Mouse (Mus musculus) embryonic facial prominence, embryonic 13.5 days (tissue): ENCODE results near the gene Zfp382. TPM values are rescaled to one million over a fixed set of nuclear protein-coding genes. Genes with fewer than 3 reads are reported as not detected.
A peak's percentile ranks its signal among the peaks of the same experiment; 100 is the strongest.

Experiments
- ATAC-seq: fragments of 200-750 bp; cut with Nextera tagmentation; 2 replicates; pipeline ENCODE4 v1.8.0; 2017; ENCODE audit warnings: low read depth; ENCODE audit not compliant: insufficient number of reproducible peaks, insufficient read depth, low FRiP score, low TSS enrichment
- H3K27ac ChIP-seq: fragments of 300-500 bp; sonication (generic); 2 replicates; pipeline ENCODE4 v1.5.1; 2015; ENCODE audit warnings: moderate library complexity, mild to moderate bottlenecking, inconsistent platforms
- H3K27me3 ChIP-seq: fragments of 300-500 bp; sonication (generic); 2 replicates; pipeline ENCODE4 v1.6.1; 2015; ENCODE audit warnings: mild to moderate bottlenecking, inconsistent platforms
- H3K36me3 ChIP-seq: fragments of 300-500 bp; sonication (generic); 2 replicates; pipeline ENCODE4 v1.6.1; 2015; ENCODE audit warnings: mild to moderate bottlenecking, inconsistent platforms
- H3K4me1 ChIP-seq: fragments of 300-500 bp; sonication (generic); 2 replicates; pipeline ENCODE4 v1.6.1; 2015; ENCODE audit warnings: inconsistent platforms
- H3K4me2 ChIP-seq: fragments of 300-500 bp; sonication (generic); 2 replicates; pipeline ENCODE4 v1.6.1; 2015; ENCODE audit warnings: moderate library complexity, mild to moderate bottlenecking, inconsistent platforms
- H3K4me3 ChIP-seq: fragments of 300-500 bp; sonication (generic); 2 replicates; pipeline ENCODE4 v1.5.1; 2015; ENCODE audit warnings: mild to moderate bottlenecking, inconsistent platforms
- H3K9ac ChIP-seq: fragments of 300-500 bp; sonication (generic); 2 replicates; pipeline ENCODE4 v1.6.1; 2015; ENCODE audit warnings: mild to moderate bottlenecking, inconsistent platforms
- H3K9me3 ChIP-seq: fragments of 300-500 bp; sonication (generic); 2 replicates; pipeline ENCODE4 v1.6.1; 2016; ENCODE audit warnings: inconsistent platforms
- WGBS: fragments of 180-500 bp; shearing (Covaris S2); methylation state at CpG from one replicate; pipeline ENCODE4 v1.1.7; 2015; ENCODE audit warnings: mixed read lengths; 5-methylcytosine and 5-hydroxymethylcytosine counted together
- polyA plus RNA-seq: library from polyadenylated mRNA; unstranded; fragments of >200 nt; fragmentation: Nextera tagmentation; extraction: Ambion mirVana; gene quantifications from 2 replicates; pipeline ENCODE4 v1.2.1, GENCODE M21; 2015

The Zfp382 gene
- polyA plus RNA-seq = 11.3 and 19.2 TPM in 2 replicates

DNA sequence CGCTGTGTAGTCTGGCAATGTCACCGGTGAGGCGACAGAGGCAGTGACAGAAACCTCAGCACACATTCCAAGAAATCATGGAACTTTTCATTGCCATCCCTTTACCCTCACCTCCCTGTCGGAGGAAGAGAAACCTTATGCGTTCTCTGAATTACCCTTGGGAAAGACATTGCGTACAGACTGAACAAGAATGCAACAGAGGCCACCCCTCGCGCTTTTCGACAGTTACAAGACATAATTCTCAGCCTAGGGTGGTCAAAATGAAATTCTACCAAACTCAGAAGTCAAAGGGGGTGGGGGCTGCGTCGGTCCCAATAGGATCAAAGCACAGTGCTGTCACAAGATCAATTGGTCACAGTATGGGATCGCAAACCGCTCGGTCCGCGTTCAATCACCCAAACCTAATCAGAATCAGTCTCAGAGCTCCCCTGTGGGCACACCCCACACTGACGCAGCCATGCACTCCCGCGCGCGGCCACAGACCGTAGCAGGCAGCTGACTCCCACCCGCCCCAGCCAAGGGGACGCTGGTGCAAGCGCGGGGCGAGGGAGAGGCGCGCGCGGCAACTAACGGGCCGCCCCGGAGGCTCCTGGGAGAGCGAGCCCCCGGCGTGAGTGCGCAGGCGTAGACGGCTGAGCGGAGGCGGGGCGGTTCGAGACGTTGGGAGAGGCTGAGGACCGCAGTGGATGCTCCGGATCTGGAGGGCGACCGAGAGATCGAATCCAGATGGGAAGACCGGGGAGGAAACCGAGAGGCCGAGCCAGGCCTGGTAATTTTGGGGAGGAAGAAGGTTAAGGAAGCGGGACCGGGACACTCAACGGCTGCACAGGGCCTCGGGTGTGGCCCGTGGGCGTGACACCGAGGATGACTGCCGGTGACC is at the start of gene Zfp382:
Zfp382 (plus strand) TSS at position 635 of the 880 bp plus-strand sequence.
- H3K9me3 ChIP-seq = no peaks in the 10 kb centered on the region; the same call in 1 of the 2 replicates
- WGBS = under 1% methylated on average over 61 of the region's 61 CpGs
- peak; percentile 90 for ATAC-seq
- peak within 1 kb of the TSS; percentile 81 for H3K4me2 ChIP-seq
- peak within 1 kb of the TSS; percentile 71 for H3K4me3 ChIP-seq
- H3K36me3 ChIP-seq = peaks cover 11% of the 10 kb centered on the region
- peak within 1 kb of the TSS; percentile 84 for H3K9ac ChIP-seq
- peaks cover 4% of the 10 kb centered on the region; the same call in 1 of the 2 replicates for H3K4me1 ChIP-seq
- no peaks in the 10 kb centered on the region for H3K27me3 ChIP-seq
- peak within 1 kb of the TSS; percentile 93 for H3K27ac ChIP-seq

GRCm38 (mm10) chr7:30072146-30073028 is 49.4 kb upstream of the Zfp382 start, which contains the start of gene Zfp82:
Zfp82 (minus strand) TSS chr7:30072900.
- Histone ChIP-seq H3K27me3 (no peaks in the 10 kb centered on the region), H3K9me3 (no peaks in the 10 kb centered on the region), H3K27ac (peak within 1 kb of the TSS; percentile 81), H3K4me2 (peak within 1 kb of the TSS; percentile 96), H3K36me3 (peaks cover 42% of the 10 kb centered on the region), H3K4me3 (peak within 1 kb of the TSS; percentile 83), H3K4me1 (0 out of 2 replicates have a peak, but pooled peaks cover 4% of the 10 kb centered on the region), H3K9ac (peak within 1 kb of the TSS; percentile 84)
- ATAC-seq = peak; percentile 76; the same call in 1 of the 2 replicates
- WGBS = under 1% methylated on average over 50 of the region's 50 CpGs

GRCm38 (mm10) chr7:30086524-30086923 is 35.2 kb upstream of the Zfp382 start:
- peaks cover 19% of the 10 kb centered on the region for H3K4me1 ChIP-seq
- WGBS = 86% methylated on average over 9 of the region's 9 CpGs

DNA sequence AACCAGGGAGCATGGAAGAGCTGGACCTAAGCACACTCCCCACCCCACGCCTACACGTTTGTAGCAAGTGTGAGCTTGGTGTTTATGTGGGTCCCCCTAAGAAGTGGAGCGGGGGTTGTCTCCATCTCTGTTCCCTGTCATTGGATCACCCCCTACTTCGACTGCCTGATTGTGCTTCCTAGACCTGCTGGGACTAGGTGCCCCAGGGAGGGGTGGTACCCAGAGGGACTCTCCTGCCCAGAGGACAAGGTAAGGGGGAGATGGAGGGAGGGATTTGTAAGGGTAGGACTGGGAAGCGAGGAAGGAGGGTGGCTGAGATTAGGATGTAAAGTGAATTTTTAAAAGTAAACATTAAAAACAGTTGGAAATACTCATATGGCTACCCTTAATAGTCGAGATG is 32.3 kb upstream of the Zfp382 start:
- Histone ChIP-seq H3K36me3 (peaks cover 28% of the 10 kb centered on the region), H3K4me3 (peak overlapping the region; percentile 67), H3K9ac (peak overlapping the region; percentile 82), H3K27ac (no peak overlapping the region), H3K4me2 (peak overlapping the region; percentile 86), H3K4me1 (peaks cover 25% of the 10 kb centered on the region), H3K27me3 (no peaks in the 10 kb centered on the region), H3K9me3 (no peaks in the 10 kb centered on the region)
- 11% methylated on average over 6 of the region's 6 CpGs for WGBS
- ATAC-seq = no peak

More at GRCm38 (mm10) chr7:30086524-30086923, 35.2 kb upstream of the Zfp382 start:
- Histone ChIP-seq H3K36me3 (peaks cover 50% of the 10 kb centered on the region), H3K4me3 (no peak overlapping the region), H3K9ac (no peak overlapping the region), H3K27me3 (no peaks in the 10 kb centered on the region), H3K27ac (peak overlapping the region; percentile 4; the same call in 1 of the 2 replicates), H3K9me3 (no peaks in the 10 kb centered on the region), H3K4me2 (no peak overlapping the region)
- ATAC-seq = no peak

GRCm38 (mm10) chr7:30090092-30090969 is 31.4 kb upstream of the Zfp382 start, which contains the start of the genes Gm26920 and Zfp566:
Gm26920 (minus strand) TSS chr7:30090410.
Zfp566 (minus strand) TSS chr7:30090527.
- H3K4me3 ChIP-seq = peak within 1 kb of the TSS; percentile 67
- peaks cover 18% of the 10 kb centered on the region for H3K36me3 ChIP-seq
- H3K27ac ChIP-seq = peak within 1 kb of the TSS; percentile 86
- under 1% methylated on average over 40 of the region's 40 CpGs for WGBS
- peak within 1 kb of the TSS; percentile 82 for H3K9ac ChIP-seq
- H3K4me2 ChIP-seq = peak within 1 kb of the TSS; percentile 86
- H3K27me3 ChIP-seq = no peaks in the 10 kb centered on the region
- H3K4me1 ChIP-seq = peaks cover 26% of the 10 kb centered on the region
- peak; percentile 91 for ATAC-seq
- H3K9me3 ChIP-seq = no peaks in the 10 kb centered on the region

- WGBS = 8% methylated on average over 9 of the region's 9 CpGs
- H3K9ac ChIP-seq = peak overlapping the region; percentile 82
- H3K27ac ChIP-seq = peak overlapping the region; percentile 86
- no peaks in the 10 kb centered on the region for H3K27me3 ChIP-seq
- H3K9me3 ChIP-seq = no peaks in the 10 kb centered on the region
- no peak for ATAC-seq
- peaks cover 29% of the 10 kb centered on the region for H3K4me1 ChIP-seq
- H3K36me3 ChIP-seq = peaks cover 11% of the 10 kb centered on the region
- peak overlapping the region; percentile 67 for H3K4me3 ChIP-seq
- H3K4me2 ChIP-seq = peak overlapping the region; percentile 62
These were observed 30.7 kb upstream of the Zfp382 start for GRCm38 (mm10) chr7:30090970-30091585.

GRCm38 (mm10) chr7:30092666-30093065 is 29.1 kb upstream of the Zfp382 start:
- no peak overlapping the region for H3K4me2 ChIP-seq
- H3K4me1 ChIP-seq = peaks cover 33% of the 10 kb centered on the region
- H3K9me3 ChIP-seq = no peaks in the 10 kb centered on the region
- no peak overlapping the region for H3K27ac ChIP-seq
- H3K36me3 ChIP-seq = peaks cover 8% of the 10 kb centered on the region
- no peak for ATAC-seq
- H3K9ac ChIP-seq = no peak overlapping the region
- 82% methylated on average over 9 of the region's 9 CpGs for WGBS
- no peaks in the 10 kb centered on the region for H3K27me3 ChIP-seq
- H3K4me3 ChIP-seq = no peak overlapping the region

GRCm38 (mm10) chr7:30093918-30094415 is 27.8 kb upstream of the Zfp382 start:
- ATAC-seq = no peak
- peak overlapping the region; percentile 61 for H3K4me3 ChIP-seq
- H3K27ac ChIP-seq = peak overlapping the region; percentile 99
- peaks cover 23% of the 10 kb centered on the region for H3K4me1 ChIP-seq
- peaks cover 19% of the 10 kb centered on the region for H3K36me3 ChIP-seq
- peaks cover 4% of the 10 kb centered on the region; the same call in 1 of the 2 replicates for H3K9me3 ChIP-seq
- WGBS = 67% methylated on average over 6 of the region's 6 CpGs
- H3K27me3 ChIP-seq = no peaks in the 10 kb centered on the region
- H3K4me2 ChIP-seq = peak overlapping the region; percentile 60
- H3K9ac ChIP-seq = peak overlapping the region; percentile 88; the same call in 1 of the 2 replicates

- ATAC-seq = peak; percentile 79
- peak within 1 kb of the TSS; percentile 88 for H3K9ac ChIP-seq
- peak within 1 kb of the TSS; percentile 61 for H3K4me3 ChIP-seq
- H3K27ac ChIP-seq = peak within 1 kb of the TSS; percentile 99
- H3K4me2 ChIP-seq = peak within 1 kb of the TSS; percentile 76
- peaks cover 28% of the 10 kb centered on the region for H3K36me3 ChIP-seq
- H3K4me1 ChIP-seq = peaks cover 17% of the 10 kb centered on the region
- no peaks in the 10 kb centered on the region for H3K27me3 ChIP-seq
- WGBS = under 1% methylated on average over 26 of the region's 26 CpGs
- H3K9me3 ChIP-seq = peaks cover 4% of the 10 kb centered on the region; the same call in 1 of the 2 replicates
These were observed 26.9 kb upstream of the Zfp382 start, which contains the start of gene Zfp260 for GRCm38 (mm10) chr7:30094646-30095429. Zfp260 (plus strand) TSS chr7:30094777.
